Mouse (Mus musculus) A20 (cell line): ENCODE data around the gene Cib3.

Experiments
- DNase-seq: peaks from one replicate; pipeline ENCODE4 v3.0.0-alpha.2; 2011; ENCODE audit warnings: low read depth, low spot score

Gene Cib3

GRCm38 (mm10) chr8:72212751-72213150 is at the start of gene Cib3:
Gene Cib3 (minus strand): TSS chr8:72212837.
- DNase-seq, result no peak

DNA sequence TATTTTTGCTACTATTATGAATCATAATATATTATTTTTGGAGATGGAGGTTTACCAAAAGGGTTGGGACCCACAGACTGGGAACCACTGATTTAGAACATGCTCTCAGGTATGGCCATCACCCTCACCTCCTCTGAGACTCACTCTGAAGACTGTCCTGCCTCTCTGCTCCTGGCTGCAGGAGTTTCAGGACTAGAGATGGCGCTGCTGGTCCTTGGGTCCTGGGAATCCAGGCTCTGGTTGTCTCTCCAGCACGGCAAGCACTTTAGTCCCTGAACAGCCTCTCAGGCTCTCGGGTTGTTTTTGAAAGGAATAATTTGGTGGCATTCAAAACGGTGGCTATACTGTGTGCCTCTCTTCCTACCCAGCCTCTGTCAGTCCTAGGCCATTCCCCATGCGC is 49.2 kb upstream of the Cib3 start:
- no peak for DNase-seq

DNA sequence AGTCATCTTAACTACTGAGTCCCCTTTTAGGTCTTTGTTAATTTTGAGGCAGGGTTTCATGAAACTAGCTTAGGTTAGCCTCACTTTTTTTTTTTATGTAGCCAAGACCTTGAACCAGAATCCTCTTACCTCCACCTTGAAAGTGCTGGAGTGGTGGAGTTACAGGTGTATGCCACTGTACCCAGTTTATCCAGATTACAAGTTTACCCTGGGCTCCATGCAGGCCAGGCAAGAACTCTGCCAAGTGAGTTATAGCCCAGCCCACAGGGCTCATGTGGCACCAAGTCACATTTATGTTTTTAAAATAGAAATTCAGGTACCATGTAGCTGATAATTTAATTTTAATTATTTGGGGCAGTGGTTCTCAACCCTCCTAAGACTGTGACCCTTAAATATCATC is 48.8 kb upstream of the Cib3 start:
- no peak for DNase-seq

DNA sequence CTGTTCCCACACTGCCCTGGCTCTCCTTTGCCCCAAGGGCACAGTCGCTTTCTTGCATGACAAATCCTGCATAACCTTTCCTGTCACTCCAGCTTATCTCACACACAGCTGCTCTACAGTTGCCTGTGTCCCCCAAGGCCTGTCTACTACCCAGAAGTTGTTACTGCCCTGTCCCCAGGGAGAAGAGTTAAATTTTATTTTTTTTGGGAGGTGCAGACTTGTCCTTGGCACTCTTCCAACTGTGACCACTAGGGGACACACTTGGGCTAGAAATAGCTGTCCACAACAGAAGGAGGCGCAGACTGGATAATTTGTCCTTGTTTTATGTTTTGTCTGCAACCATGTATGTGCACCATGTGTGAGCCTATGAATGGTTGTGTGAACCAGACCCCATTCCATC is 48.4 kb upstream of the Cib3 start:
- peak; percentile 84 for DNase-seq

DNA sequence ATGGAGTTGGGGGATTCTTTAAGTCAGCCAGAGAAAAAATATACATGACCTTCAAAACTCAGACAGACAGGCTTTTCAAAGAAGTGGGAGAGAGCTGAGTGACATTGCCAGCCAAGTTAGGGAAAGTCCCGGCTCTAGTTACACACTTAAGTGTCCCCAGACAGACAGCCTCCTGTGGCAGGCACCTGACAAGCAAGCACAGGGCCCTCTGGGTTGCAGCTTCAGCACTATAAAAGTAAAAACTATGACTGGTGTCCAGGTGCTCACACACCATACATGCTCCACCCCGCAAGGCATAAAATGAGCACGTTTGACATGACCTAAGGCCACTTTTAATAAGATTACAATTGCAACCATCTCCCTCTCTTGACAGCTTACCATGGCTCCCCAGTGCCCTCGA is 47.9 kb upstream of the Cib3 start:
- peak; percentile 55 for DNase-seq

GRCm38 (mm10) chr8:72259862-72260261 is 47.2 kb upstream of the Cib3 start:
- no peak for DNase-seq

DNA sequence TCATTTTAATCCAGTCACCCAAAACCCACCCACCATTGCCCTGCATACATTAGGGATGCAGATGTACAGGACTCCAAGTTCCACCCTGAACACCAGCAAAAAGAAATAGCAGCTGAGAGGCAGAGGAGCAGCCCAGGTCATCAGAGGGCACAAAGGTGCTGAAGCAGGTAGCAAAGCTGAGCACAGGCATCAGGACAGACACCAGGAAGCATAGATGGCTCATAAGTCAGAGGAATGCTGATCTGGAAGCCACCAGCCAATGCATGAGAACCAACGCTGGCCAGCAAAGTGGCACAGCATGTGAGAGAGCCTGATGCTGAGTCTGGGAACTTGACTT is 45.2 kb upstream of the Cib3 start:
- DNase-seq, result no peak

DNA sequence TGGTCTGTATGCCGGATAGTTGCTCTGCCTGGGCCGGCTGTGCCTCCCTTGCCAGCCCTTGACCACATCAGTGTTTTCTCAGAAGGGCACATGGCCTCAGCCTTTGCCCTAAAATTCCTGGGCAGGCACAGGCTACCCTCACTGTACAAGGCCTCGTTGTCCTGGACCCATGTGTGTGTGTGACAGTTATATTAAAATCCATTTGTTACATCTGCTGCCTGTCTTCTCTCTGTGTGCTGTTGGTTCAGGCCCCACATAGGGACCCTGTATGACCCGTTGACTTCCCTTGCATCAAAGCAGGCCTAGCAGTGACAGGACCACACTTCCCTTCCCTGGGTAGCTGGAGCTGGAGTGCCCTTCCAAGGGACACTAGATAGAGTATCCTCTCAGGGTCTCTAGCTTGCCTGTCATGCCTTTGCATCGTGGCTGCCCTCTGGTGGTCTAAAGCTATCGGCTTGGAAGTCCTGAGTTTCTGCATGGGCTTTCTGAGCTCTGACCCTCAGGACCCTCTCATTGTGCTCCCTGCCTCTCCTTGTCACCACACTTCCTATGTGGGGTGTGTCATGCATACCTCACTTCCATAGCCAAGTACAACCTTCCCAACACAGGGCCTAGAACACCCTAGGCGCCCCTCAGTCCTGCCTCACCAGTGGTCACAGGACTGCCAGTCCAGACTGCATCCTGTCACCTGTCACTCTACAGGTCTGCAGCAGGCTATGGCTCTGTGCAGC is 44.7 kb upstream of the Cib3 start:
- DNase-seq, result peak; percentile 58

DNA sequence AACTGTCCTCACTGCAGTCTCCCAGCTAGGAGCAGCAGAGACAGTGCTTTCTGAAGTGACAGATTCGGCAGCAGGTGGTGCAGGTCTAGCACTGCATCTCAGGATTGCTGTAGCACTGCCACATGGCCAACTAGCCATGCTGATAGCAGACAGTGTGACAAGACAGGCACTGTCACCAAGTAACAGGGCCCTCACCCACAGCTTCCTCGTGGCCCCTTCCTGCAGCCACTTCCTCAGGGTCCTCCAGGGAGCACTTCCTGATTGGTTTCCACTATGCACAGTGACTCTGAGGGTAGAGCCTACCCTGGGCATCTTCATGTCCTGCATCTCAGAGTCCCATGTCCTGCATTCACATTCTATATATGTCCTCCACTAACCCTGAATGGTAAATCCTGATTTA is 32.0 kb upstream of the Cib3 start:
- DNase-seq, result no peak

GRCm38 (mm10) chr8:72242226-72242625 is 29.6 kb upstream of the Cib3 start:
- DNase-seq, result no peak

DNA sequence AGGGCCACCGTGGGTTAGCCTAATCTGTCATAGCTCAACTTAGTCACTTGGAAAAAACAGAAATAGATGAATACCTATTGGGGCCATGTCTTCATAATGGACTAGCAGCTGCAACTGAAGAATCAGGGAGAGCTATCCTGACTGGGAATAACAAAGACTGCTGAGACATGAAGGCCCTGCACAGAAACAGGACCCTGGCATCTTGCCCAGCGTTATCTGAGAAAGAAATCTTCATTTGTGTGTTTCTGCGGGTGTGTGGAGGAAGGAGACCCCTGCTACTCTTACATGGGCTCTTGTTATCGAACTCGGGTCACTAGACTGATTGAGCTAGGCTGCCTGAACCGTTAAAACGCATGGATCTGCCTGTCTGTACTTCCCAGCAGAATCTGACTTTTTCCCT is 28.3 kb upstream of the Cib3 start:
- no peak for DNase-seq

- DNase-seq, result no peak
Observed at GRCm38 (mm10) chr8:72240403-72240763, 27.7 kb upstream of the Cib3 start.

DNA sequence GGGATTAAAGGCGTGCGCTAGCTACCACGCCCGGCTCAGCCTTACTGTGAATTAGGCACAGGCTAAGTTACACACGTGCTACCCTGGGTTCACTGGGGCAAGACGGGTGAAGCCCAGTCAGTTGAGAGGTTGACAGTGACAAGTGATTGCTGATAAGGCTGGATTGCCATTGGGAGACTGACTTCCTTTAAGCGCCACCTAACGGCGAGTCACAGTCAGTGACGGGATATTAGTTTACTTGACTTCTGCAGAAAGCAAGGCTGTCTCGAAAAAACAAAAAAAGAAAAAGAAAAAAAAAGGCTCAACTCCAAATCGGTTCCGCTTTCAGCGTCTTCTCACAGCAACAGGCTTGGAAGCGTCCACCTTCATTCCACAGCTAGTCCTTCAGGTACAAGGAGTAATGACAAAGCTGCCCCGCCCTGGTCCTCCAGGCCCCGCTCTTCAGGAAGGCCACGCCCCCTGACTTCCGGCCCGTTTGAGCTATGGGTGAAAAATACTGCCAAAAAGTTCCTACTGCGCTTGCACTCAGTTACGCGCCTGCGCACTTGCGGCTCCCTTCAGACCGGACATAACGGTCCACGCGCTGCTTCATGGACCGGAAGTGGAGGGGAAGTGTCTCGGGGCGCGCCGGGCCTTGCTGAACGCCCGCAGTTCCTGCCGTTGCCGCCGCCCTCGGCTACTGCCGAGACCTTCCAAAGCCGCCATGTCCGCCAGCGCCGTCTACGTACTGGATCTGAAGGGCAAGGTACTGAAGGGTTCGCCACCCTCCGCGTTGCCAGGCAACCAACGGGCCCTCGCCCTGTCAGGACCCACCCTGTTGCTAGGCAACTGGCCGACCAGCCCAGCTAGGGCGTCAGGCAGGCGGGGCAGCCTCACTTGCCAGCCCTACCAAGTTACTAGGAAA is 27.1 kb upstream of the Cib3 start, which contains the start of gene Ap1m1:
Gene Ap1m1, plus strand, starts transcription at position 520 of the 904 bp plus-strand sequence.
- DNase-seq, result peak; percentile 100

DNA sequence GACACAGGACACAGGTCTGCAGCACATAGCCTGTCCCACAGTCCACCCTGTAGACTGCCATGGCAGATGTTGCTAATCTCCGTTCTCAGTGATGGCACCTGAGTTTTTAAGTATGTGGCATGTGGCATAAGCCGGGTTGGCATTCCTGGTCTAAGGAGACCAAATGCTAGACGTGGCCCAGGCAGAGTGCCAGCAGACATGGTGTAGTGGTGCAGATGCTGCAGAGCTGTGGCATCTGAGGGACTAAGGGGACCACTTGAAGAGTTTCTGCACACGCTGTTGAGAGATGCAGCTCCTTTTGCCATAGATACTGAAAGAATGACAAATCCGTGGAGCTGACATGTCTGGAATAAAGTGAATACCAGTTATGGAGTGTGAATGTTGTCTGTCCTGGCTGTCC is 10.0 kb upstream of the Cib3 start:
- DNase-seq, result no peak

DNA sequence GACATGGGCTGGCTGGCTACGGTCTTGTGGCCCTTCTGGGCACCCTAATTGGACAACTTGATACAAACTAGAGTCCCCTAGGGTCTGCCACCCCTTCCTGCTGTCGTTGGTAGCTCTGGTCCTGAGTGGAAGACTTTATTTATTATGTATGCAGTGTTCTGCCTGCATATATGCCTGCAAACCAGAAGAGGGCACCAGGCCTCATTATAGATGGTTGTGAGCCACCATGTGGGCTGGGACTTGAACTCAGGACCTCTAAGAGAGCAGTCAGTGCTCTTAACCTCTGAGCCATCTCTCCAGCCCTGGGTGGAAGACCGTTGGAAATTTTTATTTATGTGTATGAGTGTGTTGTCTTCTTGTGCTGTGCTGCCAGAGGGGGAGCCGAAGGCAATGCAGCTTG is 8.1 kb upstream of the Cib3 start:
- DNase-seq, result no peak

GRCm38 (mm10) chr8:72219541-72220363 is 7.1 kb upstream of the Cib3 start, which contains the start of gene Fam32a:
Gene Fam32a (plus strand): TSS chr8:72219730.
- DNase-seq, result peak; percentile 98

DNA sequence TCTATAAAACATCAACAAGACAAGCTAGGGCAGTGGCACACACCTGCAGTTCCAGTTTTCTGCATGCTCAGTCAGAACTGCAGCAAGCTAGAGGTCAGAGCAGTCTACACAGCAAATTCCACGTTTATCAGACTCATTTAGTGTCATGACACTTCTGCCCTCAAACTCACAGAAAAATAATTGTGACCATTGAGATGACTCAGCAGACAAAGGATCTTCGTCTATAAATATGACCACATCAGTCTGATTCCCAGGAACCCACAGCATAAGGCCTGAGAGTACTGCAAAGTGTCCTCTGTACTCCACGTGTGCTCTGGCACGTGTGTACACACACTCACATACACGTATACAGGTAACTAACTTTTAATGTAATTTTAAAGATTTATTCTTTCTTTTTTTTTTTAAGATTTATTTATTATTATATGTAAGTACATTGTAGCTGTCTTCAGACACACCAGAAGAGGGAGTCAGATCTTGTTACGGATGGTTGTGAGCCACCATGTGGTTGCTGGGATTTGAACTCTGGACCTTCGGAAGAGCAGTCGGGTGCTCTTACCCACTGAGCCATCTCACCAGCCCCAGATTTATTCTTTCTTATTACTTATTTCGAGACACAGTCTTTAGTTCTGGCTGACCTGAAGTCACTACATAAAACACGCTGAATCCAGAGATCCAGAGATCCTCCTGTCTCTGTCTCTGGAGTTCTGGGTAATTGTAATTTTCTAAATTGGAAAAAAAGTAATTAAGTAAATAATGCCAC is 6.3 kb upstream of the Cib3 start:
- DNase-seq, result peak; percentile 49

DNA sequence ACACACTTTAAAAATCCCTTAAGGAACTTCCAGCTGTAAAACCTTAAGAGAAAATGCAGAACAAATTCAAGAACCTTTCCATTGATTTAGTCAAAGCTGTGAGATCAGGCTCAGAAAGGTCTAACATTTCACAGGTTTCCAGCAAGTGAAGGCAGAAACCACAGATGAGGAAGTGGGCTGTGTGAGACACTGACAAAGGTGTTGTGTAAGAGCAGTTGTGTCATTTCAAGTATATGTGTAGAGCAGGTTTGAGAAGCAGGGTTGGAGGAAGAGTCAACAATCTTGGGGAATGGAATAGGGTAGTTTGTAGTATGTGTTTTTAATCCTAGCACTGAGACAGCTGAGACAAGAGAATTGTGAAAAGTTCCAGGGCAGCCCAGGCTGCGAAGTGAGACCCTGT is 3.2 kb upstream of the Cib3 start:
- peak; percentile 74 for DNase-seq

GRCm38 (mm10) chr8:72215060-72215459 is 2.4 kb upstream of the Cib3 start:
- DNase-seq, result peak; percentile 73

DNA sequence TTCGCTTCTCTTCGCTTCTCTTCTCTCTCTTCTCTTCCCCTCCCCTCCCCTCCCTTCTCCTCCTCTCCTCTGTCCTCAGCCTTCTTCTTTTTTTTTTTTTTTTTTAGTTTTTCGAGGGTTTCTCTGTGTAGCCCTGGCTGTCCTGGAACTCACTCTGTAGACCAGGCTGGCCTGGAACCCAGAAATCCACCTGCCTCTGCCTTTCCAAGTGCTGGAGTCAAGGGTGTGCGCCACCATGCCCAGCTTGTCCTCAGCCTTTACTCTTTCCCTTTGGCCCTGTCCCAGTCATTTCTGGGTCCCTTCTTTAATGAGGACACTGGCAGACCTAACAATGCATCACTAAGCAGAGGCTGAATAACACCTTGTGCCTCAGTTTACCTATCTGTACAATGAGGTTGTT is 899 bp upstream of the Cib3 start, which contains the start of gene Gm11034:
Gene Gm11034, minus strand, starts transcription at position 101 of the 400 bp plus-strand sequence.
- DNase-seq, result no peak

DNA sequence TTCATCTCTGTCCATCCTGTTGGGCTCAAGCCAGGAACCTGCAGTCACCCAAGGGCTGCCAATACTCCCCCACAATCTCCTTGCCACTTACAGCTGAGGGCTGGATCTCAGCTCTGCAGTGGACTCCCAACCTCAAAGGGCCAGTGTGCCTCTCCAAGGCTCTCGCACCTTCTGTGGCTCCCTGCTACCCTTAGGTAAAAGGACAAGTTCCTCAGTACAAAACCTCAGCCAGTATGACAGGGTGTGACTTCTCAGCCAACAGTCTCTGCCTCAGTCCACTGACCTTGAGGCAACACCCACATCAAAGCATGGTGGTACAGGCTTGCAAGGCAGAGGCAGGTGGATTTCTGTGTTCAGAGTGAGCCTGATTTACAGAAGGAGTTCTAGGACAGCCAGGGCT is 791 bp downstream of the Cib3 start:
- DNase-seq, result no peak
